14 mouse cellular contexts compared by ENCODE assay signal in the genomic region with DNA sequence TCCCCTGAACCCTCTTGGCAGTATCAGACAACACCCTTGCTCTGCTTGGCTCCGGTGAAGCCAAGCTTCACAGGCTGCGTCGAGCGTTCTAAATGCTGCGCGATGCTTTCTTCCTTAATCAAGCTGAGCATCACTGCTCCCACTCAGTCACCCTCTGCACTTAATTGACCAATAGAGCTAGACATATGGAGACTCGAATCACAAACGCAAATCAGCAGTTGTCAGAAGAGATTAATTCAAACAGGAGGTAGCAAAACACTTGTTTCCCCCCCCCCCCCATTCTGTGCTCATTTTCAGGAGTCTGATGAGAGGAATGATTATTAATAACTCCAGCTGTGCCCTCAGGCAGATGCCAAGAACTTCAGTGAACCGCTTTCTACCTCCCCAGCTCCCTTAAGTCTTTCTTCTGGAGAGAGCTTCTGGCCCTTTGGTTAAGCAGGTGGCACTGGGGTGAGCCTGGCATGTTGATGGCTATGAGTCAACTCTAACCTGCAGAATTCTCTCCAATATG.
DNase-seq lines count a peak whose midpoint lies in the region; ATAC-seq and TF ChIP-seq lines count a peak whose summit lies in the region.
"Had no signal": no experiment of that assay in that cellular context is flagged by ENCODE, and none has a peak within 500 bp of the region (broad histone marks: within the 10 kb centered on the region; RNA-seq: fewer than 3 reads in every experiment).

No protein-coding gene starts in this region.

- no peak for TF ChIP-seq CTCF in cerebellum, adult 2 months (IDR thresholded peaks at IDR 0.05; ENCODE audit: borderline replicate concordance, insufficient read depth, low read depth, low read length)

- DNase-seq in midbrain, embryonic 14.5 days: peak; percentile 40
- DNase-seq in midbrain, embryonic 10.5 days (ENCODE audit: low spot score): no peak
- peak; percentile 70 to 84 for DNase-seq in cerebellum, adult 2 months
- peak; percentile 48 for DNase-seq in embryonic facial prominence, embryonic 14.5 days (ENCODE audit: low spot score)
- DNase-seq in retina, postnatal 1 day: peak; percentile 89
- no peak for DNase-seq in ovary, postnatal 36 days (ENCODE audit: low spot score)
- no peak for DNase-seq in liver
- DNase-seq: heart, adult 11 months; kidney, adult 9 months; lung, adult 18-20 months had no signal

- no peaks in the 10 kb centered on the region for H3K27me3 ChIP-seq in midbrain, embryonic 14.5 days (ENCODE audit: control insufficient read depth, insufficient read depth, low read length)
- H3K27me3 ChIP-seq in midbrain, embryonic 10.5 days (ENCODE audit: low read depth, poor library complexity, severe bottlenecking): no peaks in the 10 kb centered on the region
- H3K27me3 ChIP-seq in cerebellum, adult 2 months (ENCODE audit: control insufficient read depth, insufficient read depth, low read length): no peaks in the 10 kb centered on the region
- H3K27me3 ChIP-seq in embryonic facial prominence, embryonic 14.5 days (replicated peaks; ENCODE audit: control insufficient read depth, insufficient read depth, low read length): no peaks in the 10 kb centered on the region
- H3K27me3 ChIP-seq: embryonic facial prominence, embryonic 13.5 days had no signal

- H3K4me1 ChIP-seq in midbrain, embryonic 14.5 days (ENCODE audit: control insufficient read depth, insufficient read depth, low read length): no peaks in the 10 kb centered on the region
- H3K4me1 ChIP-seq in midbrain, embryonic 10.5 days: no peaks in the 10 kb centered on the region
- peaks cover 6% of the 10 kb centered on the region for H3K4me1 ChIP-seq in cerebellum, adult 2 months (ENCODE audit: control insufficient read depth, insufficient read depth, low read length)
- no peaks in the 10 kb centered on the region for H3K4me1 ChIP-seq in embryonic facial prominence, embryonic 14.5 days (ENCODE audit: control insufficient read depth, insufficient read depth, low read length)
- H3K4me1 ChIP-seq: embryonic facial prominence, embryonic 13.5 days; forebrain, embryonic 10.5 days had no signal

- no peak overlapping the region for H3K27ac ChIP-seq in midbrain, embryonic 14.5 days (replicated peaks; ENCODE audit: low read depth, low read length)
- H3K27ac ChIP-seq in midbrain, embryonic 10.5 days (replicated peaks): no peak overlapping the region
- H3K27ac ChIP-seq in cerebellum, adult 2 months (ENCODE audit: insufficient read depth, low read length): 0 out of 2 replicates have a peak overlapping the region, but pooled peaks have one; percentile 17
- H3K27ac ChIP-seq in embryonic facial prominence, embryonic 14.5 days (replicated peaks; ENCODE audit: low read depth, low read length): no peak overlapping the region
- H3K27ac ChIP-seq: embryonic facial prominence, embryonic 13.5 days; forebrain, embryonic 10.5 days; left cerebral cortex, adult 2 months; macrophage had no signal

- WGBS in midbrain, embryonic 14.5 days: 61% methylated on average over 9 of the region's 9 CpGs
- WGBS in midbrain, embryonic 10.5 days: 95% methylated on average over 9 of the region's 9 CpGs
- 9% methylated on average over 9 of the region's 9 CpGs for WGBS in cerebellum, adult 2 months
- 64% methylated on average over 9 of the region's 9 CpGs for WGBS in embryonic facial prominence, embryonic 14.5 days

- H3K36me3 ChIP-seq in midbrain, embryonic 14.5 days (ENCODE audit: control insufficient read depth, insufficient read depth, low read length): no peaks in the 10 kb centered on the region
- no peaks in the 10 kb centered on the region for H3K36me3 ChIP-seq in midbrain, embryonic 10.5 days
- H3K36me3 ChIP-seq in embryonic facial prominence, embryonic 14.5 days (ENCODE audit: control insufficient read depth, insufficient read depth, low read length): no peaks in the 10 kb centered on the region
- H3K36me3 ChIP-seq: embryonic facial prominence, embryonic 13.5 days; forebrain, embryonic 10.5 days had no signal

- H3K9ac ChIP-seq in midbrain, embryonic 14.5 days (replicated peaks; ENCODE audit: low read length): no peak overlapping the region
- no peak overlapping the region for H3K9ac ChIP-seq in embryonic facial prominence, embryonic 14.5 days (ENCODE audit: low read depth, low read length)
- H3K9ac ChIP-seq: embryonic facial prominence, embryonic 13.5 days had no signal

- no peak; the same call in 1 of the 2 replicates for ATAC-seq in midbrain, embryonic 14.5 days (ENCODE audit: low FRiP score, low TSS enrichment)
- ATAC-seq in embryonic facial prominence, embryonic 14.5 days (ENCODE audit: low read depth): peak; percentile 63; the same call in 1 of the 2 replicates

- H3K9me3 ChIP-seq in midbrain, embryonic 14.5 days (ENCODE audit: control insufficient read depth, low read length): no peaks in the 10 kb centered on the region
- no peaks in the 10 kb centered on the region for H3K9me3 ChIP-seq in midbrain, embryonic 10.5 days (replicated peaks)
- H3K9me3 ChIP-seq in embryonic facial prominence, embryonic 14.5 days (ENCODE audit: control insufficient read depth, low read length): no peaks in the 10 kb centered on the region
- H3K9me3 ChIP-seq: embryonic facial prominence, embryonic 13.5 days; forebrain, embryonic 10.5 days had no signal

- H3K4me2 ChIP-seq in midbrain, embryonic 14.5 days (ENCODE audit: low read length): no peak overlapping the region
- H3K4me2 ChIP-seq in embryonic facial prominence, embryonic 14.5 days (ENCODE audit: low read depth, low read length): no peak overlapping the region
- H3K4me2 ChIP-seq: embryonic facial prominence, embryonic 13.5 days had no signal

- TF ChIP-seq POLR2A in cerebellum, adult 2 months (IDR thresholded peaks at IDR 0.05; ENCODE audit: borderline replicate concordance, insufficient read depth, low read length): no peak

- H3K4me3 ChIP-seq in midbrain, embryonic 14.5 days (replicated peaks; ENCODE audit: low read depth, low read length): no peak overlapping the region
- no peak overlapping the region for H3K4me3 ChIP-seq in midbrain, embryonic 10.5 days
- peak overlapping the region; percentile 48 for H3K4me3 ChIP-seq in cerebellum, adult 2 months (replicated peaks; ENCODE audit: insufficient read depth, low read depth, low read length)
- H3K4me3 ChIP-seq in embryonic facial prominence, embryonic 14.5 days (ENCODE audit: low read depth, low read length): no peak overlapping the region
- H3K4me3 ChIP-seq: embryonic facial prominence, embryonic 13.5 days; forebrain, embryonic 10.5 days; left cerebral cortex, adult 2 months had no signal

Comparison
In these comparisons a context has a peak if more than half of its experiments do, and no peak if none do; other contexts are left out.
1. DNase-seq: peak in midbrain, embryonic 14.5 days (single experiment), cerebellum, adult 2 months (2 of 2), embryonic facial prominence, embryonic 14.5 days (single experiment) and retina, postnatal 1 day (single experiment); none in midbrain, embryonic 10.5 days (single experiment), ovary, postnatal 36 days (single experiment) and liver (single experiment).